Mouse (Mus musculus): Measurements from ENCODE around the gene Lcor. TPM values are rescaled to one million over a fixed set of nuclear protein-coding genes. Genes with fewer than 3 reads are reported as not detected.

Lcor gene
- total RNA-seq, 1 experiment = 10.2 TPM

DNA sequence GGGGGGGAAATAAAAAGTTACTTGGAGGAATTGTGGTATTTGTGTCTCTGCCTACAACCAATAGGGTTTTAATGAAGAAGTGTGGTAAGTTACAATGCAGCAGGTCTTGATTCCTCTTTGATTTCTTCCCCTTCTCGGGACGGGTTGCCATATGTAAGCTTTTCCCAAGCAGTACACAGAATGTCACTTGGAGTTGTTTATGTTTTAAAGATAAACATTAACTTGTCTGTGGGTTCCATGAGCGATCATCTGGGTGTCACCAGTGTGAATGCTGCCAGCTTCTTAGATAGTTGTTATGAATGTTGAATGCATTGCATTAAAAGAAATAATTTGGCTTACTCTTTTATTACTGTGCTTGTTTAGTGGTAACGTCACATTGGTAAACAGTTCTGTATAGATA lies 75.1 kb downstream of the Lcor start:
- Histone ChIP-seq H3K4me3 (ENCODE audit: insufficient read depth in 1 of 2, low read depth in 1 of 2, low read length in 2 of 2, poor library complexity in 1 of 2, severe bottlenecking in 1 of 2) (no peak overlapping the region), H3K27ac (ENCODE audit: insufficient read depth, low read depth, low read length, poor library complexity, severe bottlenecking) (no peak overlapping the region), H3K9ac (ENCODE audit: insufficient read depth, low read depth, low read length, poor library complexity, severe bottlenecking) (no peak overlapping the region), H3K36me3 (ENCODE audit: control insufficient read depth, insufficient read depth, low read length, poor library complexity, severe bottlenecking) (peaks cover 7% of the 10 kb centered on the region), H3K4me1 (ENCODE audit: control insufficient read depth in 2 of 2, insufficient read depth in 2 of 2, low read length in 2 of 2, poor library complexity in 1 of 2) (no peaks in the 10 kb centered on the region), H3K9me3 (ENCODE audit: control insufficient read depth, insufficient read depth, low read depth, low read length) (no peaks in the 10 kb centered on the region)
- no peak for DNase-seq (ENCODE audit: low read depth, low spot score)
- in situ Hi-C loops (cut with MboI; ENCODE audit: low sequenced_read_pairs in 2 of 2, unreplicated experiment in 2 of 2) = no loop called here
- TF ChIP-seq ZC3H11A (IDR thresholded peaks at IDR 0.05; ENCODE audit: borderline replicate concordance, low read depth, low read length) = no peak
- TF ChIP-seq HCFC1 (IDR thresholded peaks at IDR 0.05; ENCODE audit: borderline replicate concordance, insufficient read depth, low read length) = no peak
- no peak for TF ChIP-seq ZNF384 (IDR thresholded peaks at IDR 0.05; ENCODE audit: low read depth, low read length)
- no peak for TF ChIP-seq MAFK (IDR thresholded peaks at IDR 0.05; ENCODE audit: insufficient read depth, low read depth, low read length)
- no peak for TF ChIP-seq CHD2 (IDR thresholded peaks at IDR 0.05; ENCODE audit: low read depth, low read length)

DNA sequence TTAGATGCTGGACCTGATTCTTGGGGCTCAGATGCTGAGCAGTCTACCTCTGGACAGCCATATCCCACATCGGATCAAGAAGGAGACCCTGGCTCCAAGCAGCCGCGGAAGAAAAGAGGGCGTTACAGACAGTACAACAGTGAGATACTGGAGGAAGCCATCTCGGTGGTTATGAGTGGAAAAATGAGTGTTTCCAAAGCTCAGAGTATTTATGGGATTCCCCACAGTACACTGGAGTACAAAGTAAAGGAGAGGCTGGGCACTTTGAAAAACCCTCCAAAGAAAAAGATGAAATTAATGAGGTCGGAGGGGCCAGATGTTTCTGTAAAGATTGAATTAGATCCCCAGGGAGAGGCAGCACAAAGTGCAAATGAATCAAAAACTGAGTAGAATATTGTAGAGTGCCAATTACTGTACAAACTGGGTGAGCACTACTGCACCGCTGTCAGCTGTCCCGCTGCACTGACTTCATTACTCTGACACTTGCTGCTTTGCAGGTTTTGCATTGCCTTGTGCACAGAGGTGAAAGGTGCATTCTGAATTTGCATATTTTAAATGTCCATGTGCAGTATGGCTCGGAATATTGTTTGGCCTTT lies 76.6 kb downstream of the Lcor start:
- H3K4me1 ChIP-seq (ENCODE audit: control insufficient read depth in 2 of 2, insufficient read depth in 2 of 2, low read length in 2 of 2, poor library complexity in 1 of 2) = no peaks in the 10 kb centered on the region
- DNase-seq (ENCODE audit: low read depth, low spot score) = no peak
- H3K4me3 ChIP-seq (ENCODE audit: insufficient read depth in 1 of 2, low read depth in 1 of 2, low read length in 2 of 2, poor library complexity in 1 of 2, severe bottlenecking in 1 of 2) = no peak overlapping the region
- TF ChIP-seq ZNF384 (IDR thresholded peaks at IDR 0.05; ENCODE audit: low read depth, low read length) (no peak), MAFK (IDR thresholded peaks at IDR 0.05; ENCODE audit: insufficient read depth, low read depth, low read length) (no peak), CHD2 (IDR thresholded peaks at IDR 0.05; ENCODE audit: low read depth, low read length) (no peak), ZC3H11A (IDR thresholded peaks at IDR 0.05; ENCODE audit: borderline replicate concordance, low read depth, low read length) (no peak), HCFC1 (IDR thresholded peaks at IDR 0.05; ENCODE audit: borderline replicate concordance, insufficient read depth, low read length) (no peak)
- in situ Hi-C loops (cut with MboI; ENCODE audit: low sequenced_read_pairs in 2 of 2, unreplicated experiment in 2 of 2) = no loop called here
- no peak overlapping the region for H3K9ac ChIP-seq (ENCODE audit: insufficient read depth, low read depth, low read length, poor library complexity, severe bottlenecking)
- no peaks in the 10 kb centered on the region for H3K9me3 ChIP-seq (ENCODE audit: control insufficient read depth, insufficient read depth, low read depth, low read length)
- H3K27ac ChIP-seq (ENCODE audit: insufficient read depth, low read depth, low read length, poor library complexity, severe bottlenecking) = no peak overlapping the region
- peaks cover 6% of the 10 kb centered on the region for H3K36me3 ChIP-seq (ENCODE audit: control insufficient read depth, insufficient read depth, low read length, poor library complexity, severe bottlenecking)

GRCm38 (mm10) chr19:41560856-41561255 lies 78.4 kb downstream of the Lcor start:
- Histone ChIP-seq H3K9me3 (ENCODE audit: control insufficient read depth, insufficient read depth, low read depth, low read length) (no peaks in the 10 kb centered on the region), H3K4me1 (ENCODE audit: control insufficient read depth in 2 of 2, insufficient read depth in 2 of 2, low read length in 2 of 2, poor library complexity in 1 of 2) (no peaks in the 10 kb centered on the region), H3K36me3 (ENCODE audit: control insufficient read depth, insufficient read depth, low read length, poor library complexity, severe bottlenecking) (peaks cover 6% of the 10 kb centered on the region), H3K27ac (ENCODE audit: insufficient read depth, low read depth, low read length, poor library complexity, severe bottlenecking) (no peak overlapping the region), H3K9ac (ENCODE audit: insufficient read depth, low read depth, low read length, poor library complexity, severe bottlenecking) (no peak overlapping the region), H3K4me3 (ENCODE audit: insufficient read depth in 1 of 2, low read depth in 1 of 2, low read length in 2 of 2, poor library complexity in 1 of 2, severe bottlenecking in 1 of 2) (no peak overlapping the region)
- in situ Hi-C loops (cut with MboI; ENCODE audit: low sequenced_read_pairs in 2 of 2, unreplicated experiment in 2 of 2) = no loop called here
- no peak for TF ChIP-seq CHD2 (IDR thresholded peaks at IDR 0.05; ENCODE audit: low read depth, low read length)
- TF ChIP-seq HCFC1 (IDR thresholded peaks at IDR 0.05; ENCODE audit: borderline replicate concordance, insufficient read depth, low read length) = no peak
- TF ChIP-seq ZNF384 (IDR thresholded peaks at IDR 0.05; ENCODE audit: low read depth, low read length) = no peak
- TF ChIP-seq MAFK (IDR thresholded peaks at IDR 0.05; ENCODE audit: insufficient read depth, low read depth, low read length) = no peak
- no peak for TF ChIP-seq ZC3H11A (IDR thresholded peaks at IDR 0.05; ENCODE audit: borderline replicate concordance, low read depth, low read length)
- DNase-seq (ENCODE audit: low read depth, low spot score) = no peak

GRCm38 (mm10) chr19:41568791-41569190 lies 86.4 kb downstream of the Lcor start:
- no peak overlapping the region for H3K4me3 ChIP-seq (ENCODE audit: insufficient read depth in 1 of 2, low read depth in 1 of 2, low read length in 2 of 2, poor library complexity in 1 of 2, severe bottlenecking in 1 of 2)
- in situ Hi-C loops (cut with MboI; ENCODE audit: low sequenced_read_pairs in 2 of 2, unreplicated experiment in 2 of 2) = no loop called here

More at GRCm38 (mm10) chr19:41568791-41569190, 86.4 kb downstream of the Lcor start:
- DNase-seq (ENCODE audit: low read depth, low spot score) = no peak
- Histone ChIP-seq H3K27ac (ENCODE audit: insufficient read depth, low read depth, low read length, poor library complexity, severe bottlenecking) (no peak overlapping the region), H3K9ac (ENCODE audit: insufficient read depth, low read depth, low read length, poor library complexity, severe bottlenecking) (no peak overlapping the region), H3K4me1 (ENCODE audit: control insufficient read depth in 2 of 2, insufficient read depth in 2 of 2, low read length in 2 of 2, poor library complexity in 1 of 2) (no peaks in the 10 kb centered on the region), H3K9me3 (ENCODE audit: control insufficient read depth, insufficient read depth, low read depth, low read length) (no peaks in the 10 kb centered on the region), H3K36me3 (ENCODE audit: control insufficient read depth, insufficient read depth, low read length, poor library complexity, severe bottlenecking) (no peaks in the 10 kb centered on the region)
- TF ChIP-seq HCFC1 (IDR thresholded peaks at IDR 0.05; ENCODE audit: borderline replicate concordance, insufficient read depth, low read length) = no peak
- no peak for TF ChIP-seq ZNF384 (IDR thresholded peaks at IDR 0.05; ENCODE audit: low read depth, low read length)
- no peak for TF ChIP-seq CHD2 (IDR thresholded peaks at IDR 0.05; ENCODE audit: low read depth, low read length)
- no peak for TF ChIP-seq MAFK (IDR thresholded peaks at IDR 0.05; ENCODE audit: insufficient read depth, low read depth, low read length)
- TF ChIP-seq ZC3H11A (IDR thresholded peaks at IDR 0.05; ENCODE audit: borderline replicate concordance, low read depth, low read length) = no peak
